Mouse (Mus musculus) liver, embryonic 16.5 days (tissue): ENCODE results near the gene Ociad1. TPM values are rescaled to one million over a fixed set of nuclear protein-coding genes. Genes with fewer than 3 reads are reported as not detected.
A peak's percentile ranks its signal among the peaks of the same experiment; 100 is the strongest.

ENCODE experiments used
- ATAC-seq: fragments of 200-750 bp; cut with Nextera tagmentation; 2 replicates; pipeline ENCODE4 v1.8.0; 2017; ENCODE audit warnings: low read depth, mild to moderate bottlenecking, moderate number of reproducible peaks, moderate library complexity
- H3K27ac ChIP-seq: fragments of 300-500 bp; sonication (generic); 2 replicates; pipeline ENCODE4 v1.5.1; 2014; ENCODE audit warnings: mild to moderate bottlenecking, low read length
- H3K27me3 ChIP-seq: fragments of 300-500 bp; sonication (generic); 2 replicates; pipeline ENCODE4 v1.6.1; 2014; ENCODE audit warnings: low read depth, low read length, mixed read lengths; ENCODE audit not compliant: control insufficient read depth, insufficient read depth
- H3K36me3 ChIP-seq: fragments of 300-500 bp; sonication (generic); 2 replicates; pipeline ENCODE4 v1.6.1; 2014; ENCODE audit warnings: mild to moderate bottlenecking; ENCODE audit not compliant: control insufficient read depth, insufficient read depth
- H3K4me1 ChIP-seq: fragments of 300-500 bp; sonication (generic); 2 replicates; pipeline ENCODE4 v1.6.1; 2014; ENCODE audit warnings: low read depth, low read length, mixed read lengths; ENCODE audit not compliant: control insufficient read depth
- H3K4me2 ChIP-seq: fragments of 300-500 bp; sonication (generic); 2 replicates; pipeline ENCODE4 v1.6.1; 2014; ENCODE audit warnings: low read depth, low read length, mixed read lengths
- H3K4me3 ChIP-seq: fragments of 300-500 bp; sonication (generic); 2 replicates; pipeline ENCODE4 v1.5.1; 2014; ENCODE audit warnings: low read depth, mild to moderate bottlenecking, low read length
- H3K9ac ChIP-seq: fragments of 300-500 bp; sonication (generic); 2 replicates; pipeline ENCODE4 v1.6.1; 2014; ENCODE audit warnings: low read depth, low read length
- H3K9me3 ChIP-seq: fragments of 300-500 bp; sonication (generic); replicated peaks from 2 replicates; pipeline ENCODE4 v1.6.1; 2016; ENCODE audit warnings: low read length; ENCODE audit not compliant: control insufficient read depth
- WGBS: fragments of 180-500 bp; shearing (Covaris S2); extraction: QIAGEN DNeasy Blood & Tissue Kit; methylation state at CpG from one replicate; pipeline ENCODE4 v1.1.7; 2014; ENCODE audit not compliant: insufficient replicate concordance; 5-methylcytosine and 5-hydroxymethylcytosine counted together
- polyA plus RNA-seq: library from polyadenylated mRNA; unstranded; fragments of >200 nt; fragmentation: Nextera tagmentation; extraction: Ambion mirVana; gene quantifications from 2 replicates; pipeline ENCODE4 v1.2.1, GENCODE M21; 2015

Gene Ociad1
- polyA plus RNA-seq, 1 experiment from 2014 or later = 108 TPM

GRCm38 (mm10) chr5:73353978-73354377 is 61.4 kb downstream of the Ociad1 start:
- Histone ChIP-seq H3K27ac (0 out of 2 replicates have a peak overlapping the region, but pooled peaks have one; percentile 33), H3K4me2 (0 out of 2 replicates have a peak overlapping the region, but pooled peaks have one; percentile 7), H3K9me3 (no peaks in the 10 kb centered on the region), H3K36me3 (no peaks in the 10 kb centered on the region), H3K27me3 (peaks cover 2% of the 10 kb centered on the region), H3K4me3 (no peak overlapping the region), H3K9ac (0 out of 2 replicates have a peak overlapping the region, but pooled peaks have one; percentile 1), H3K4me1 (peaks cover 37% of the 10 kb centered on the region)
- peak; percentile 66 for ATAC-seq
- 24% methylated on average over 3 of the region's 3 CpGs for WGBS

DNA sequence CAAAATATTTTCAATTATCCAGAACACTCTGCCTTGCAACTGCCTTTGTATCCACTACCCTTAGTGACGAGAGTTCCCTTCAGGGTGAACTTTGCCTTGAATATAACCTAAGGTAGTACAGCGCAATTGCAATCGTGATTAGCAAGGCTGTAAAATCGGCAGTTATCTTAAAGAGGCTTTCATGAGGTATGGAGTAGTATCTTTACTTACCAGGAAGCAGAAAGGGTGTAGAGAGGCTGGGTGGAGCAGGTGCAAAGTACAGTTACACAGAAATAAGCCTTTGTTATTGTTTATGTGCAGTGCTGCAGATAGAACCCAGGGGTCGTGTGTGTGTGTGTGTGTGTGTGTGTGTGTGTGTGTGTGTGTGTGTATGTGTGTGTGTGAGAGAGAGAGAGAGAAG is 62.8 kb downstream of the Ociad1 start:
- Histone ChIP-seq H3K4me1 (peaks cover 45% of the 10 kb centered on the region), H3K9ac (no peak overlapping the region), H3K4me3 (no peak overlapping the region), H3K27me3 (peaks cover 2% of the 10 kb centered on the region), H3K36me3 (no peaks in the 10 kb centered on the region), H3K27ac (peak overlapping the region; percentile 38), H3K4me2 (no peak overlapping the region), H3K9me3 (no peaks in the 10 kb centered on the region)
- peak; percentile 88 for ATAC-seq
- WGBS = 17% methylated on average over 5 of the region's 5 CpGs

GRCm38 (mm10) chr5:73359134-73359751 is 66.7 kb downstream of the Ociad1 start:
- H3K4me2 ChIP-seq = peak overlapping the region; percentile 12; the same call in 1 of the 2 replicates
- H3K4me1 ChIP-seq = peaks cover 40% of the 10 kb centered on the region
- no peak overlapping the region for H3K9ac ChIP-seq
- peaks cover 2% of the 10 kb centered on the region for H3K27me3 ChIP-seq
- H3K27ac ChIP-seq = no peak overlapping the region
- H3K9me3 ChIP-seq = no peaks in the 10 kb centered on the region
- H3K36me3 ChIP-seq = no peaks in the 10 kb centered on the region
- no peak overlapping the region for H3K4me3 ChIP-seq
- no peak for ATAC-seq
- 61% methylated on average over 6 of the region's 6 CpGs for WGBS

GRCm38 (mm10) chr5:73359752-73360141 is 67.2 kb downstream of the Ociad1 start:
- peak overlapping the region; percentile 12; the same call in 1 of the 2 replicates for H3K4me2 ChIP-seq
- H3K4me3 ChIP-seq = no peak overlapping the region
- no peaks in the 10 kb centered on the region for H3K36me3 ChIP-seq
- peaks cover 2% of the 10 kb centered on the region for H3K27me3 ChIP-seq
- H3K27ac ChIP-seq = no peak overlapping the region
- H3K9me3 ChIP-seq = no peaks in the 10 kb centered on the region
- ATAC-seq = no peak
- WGBS = 34% methylated on average over 12 of the region's 12 CpGs
- peaks cover 40% of the 10 kb centered on the region for H3K4me1 ChIP-seq
- no peak overlapping the region for H3K9ac ChIP-seq

DNA sequence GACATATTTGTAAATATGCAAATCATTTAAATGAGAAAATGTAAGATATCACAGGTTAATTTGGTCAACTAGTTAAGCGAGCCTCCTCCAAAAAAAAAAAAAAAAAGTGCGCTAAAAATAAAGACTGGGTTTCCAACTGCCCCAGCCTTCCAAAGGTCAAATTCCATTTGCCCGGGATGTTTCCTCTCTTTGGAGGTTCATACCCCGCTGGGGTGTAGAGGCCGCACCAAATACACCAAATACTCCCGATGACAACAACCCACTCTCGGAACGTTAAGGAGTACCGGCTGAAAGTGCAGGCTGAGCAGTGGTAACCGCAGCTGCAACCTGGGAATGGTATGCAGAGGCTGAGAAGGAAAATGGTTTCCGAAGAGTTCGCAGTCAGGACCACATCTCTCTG is 67.7 kb downstream of the Ociad1 start:
- Histone ChIP-seq H3K36me3 (no peaks in the 10 kb centered on the region), H3K9ac (no peak overlapping the region), H3K4me2 (peak overlapping the region; percentile 12), H3K9me3 (no peaks in the 10 kb centered on the region), H3K27ac (no peak overlapping the region), H3K4me1 (peaks cover 38% of the 10 kb centered on the region), H3K4me3 (no peak overlapping the region), H3K27me3 (peaks cover 2% of the 10 kb centered on the region)
- ATAC-seq = no peak
- 36% methylated on average over 12 of the region's 12 CpGs for WGBS

- Histone ChIP-seq H3K36me3 (no peaks in the 10 kb centered on the region), H3K9ac (no peak overlapping the region), H3K27ac (no peak overlapping the region), H3K4me2 (no peak overlapping the region), H3K9me3 (no peaks in the 10 kb centered on the region), H3K4me3 (no peak overlapping the region), H3K4me1 (peaks cover 27% of the 10 kb centered on the region), H3K27me3 (peaks cover 2% of the 10 kb centered on the region)
- WGBS = 78% methylated on average over 7 of the region's 7 CpGs
- no peak for ATAC-seq
Observed at GRCm38 (mm10) chr5:73362338-73362737, 69.8 kb downstream of the Ociad1 start.

DNA sequence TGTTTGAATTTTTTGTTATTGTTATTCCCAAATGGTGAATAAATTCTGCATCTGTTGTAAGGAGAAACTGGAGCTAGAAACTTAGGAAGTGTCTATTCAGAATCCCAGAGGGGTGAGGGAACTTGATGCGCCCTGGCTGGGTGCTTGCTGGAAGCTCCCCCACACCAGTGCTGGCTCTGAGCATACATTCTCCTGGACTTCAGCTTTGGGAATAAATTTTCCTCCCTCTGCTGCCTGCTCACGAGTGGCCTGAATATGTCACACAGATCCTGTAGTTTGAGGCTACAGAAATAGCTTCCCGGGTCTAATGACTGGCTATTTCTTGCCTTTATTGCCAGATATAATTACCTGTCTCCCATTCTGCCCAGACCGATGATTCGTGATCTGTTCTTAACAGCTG is 70.2 kb downstream of the Ociad1 start:
- Histone ChIP-seq H3K27me3 (peaks cover 2% of the 10 kb centered on the region), H3K27ac (no peak overlapping the region), H3K4me2 (no peak overlapping the region), H3K36me3 (no peaks in the 10 kb centered on the region), H3K9me3 (no peaks in the 10 kb centered on the region), H3K4me3 (no peak overlapping the region), H3K9ac (no peak overlapping the region), H3K4me1 (peaks cover 27% of the 10 kb centered on the region)
- WGBS = 78% methylated on average over 5 of the region's 5 CpGs
- no peak for ATAC-seq

Other genes with a start within 250 kb of the Ociad1 start
- 43.6 and 44.1 TPM in 2 replicates for gene Fryl, start 36.2 kb upstream of the Ociad1 start, polyA plus RNA-seq
- gene Ociad2, start 48.2 kb downstream of the Ociad1 start, polyA plus RNA-seq = 6.2 and 7.4 TPM in 2 replicates
- gene Cwh43, start 113.3 kb downstream of the Ociad1 start, polyA plus RNA-seq = not detected in 2 replicates
- gene Dcun1d4, start 188.2 kb downstream of the Ociad1 start, polyA plus RNA-seq = 2.5 and 3.1 TPM in 2 replicates